Mouse (Mus musculus): ENCODE results near the gene Pmpca.

DNA sequence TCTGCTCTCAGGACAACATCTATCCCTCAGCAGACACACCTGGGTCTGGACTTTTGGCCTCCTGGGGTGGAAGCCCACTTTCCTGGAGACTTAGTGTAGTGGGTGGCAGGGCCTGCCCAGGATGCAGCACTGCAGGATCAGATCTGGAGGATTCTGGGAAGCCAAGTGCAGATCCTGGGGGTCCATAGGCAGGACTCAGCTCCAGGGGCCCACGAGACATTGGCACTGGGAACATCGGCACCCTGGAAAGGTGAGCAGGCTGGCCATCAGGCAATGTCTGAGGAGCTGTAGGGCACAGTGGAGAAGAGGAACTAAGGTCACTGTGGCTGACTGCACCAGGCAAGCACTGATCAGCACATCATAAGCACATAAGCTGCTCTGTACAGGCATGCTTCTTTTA is 32.8 kb downstream of the Pmpca start:
- TF ChIP-seq CTCF (IDR thresholded peaks at IDR 0.05; ENCODE audit: extremely low read depth, insufficient read depth, insufficient read length, insufficient replicate concordance) (no peak), POLR2A (IDR thresholded peaks at IDR 0.05; ENCODE audit: low read depth, low read length) (no peak)

Measured in spleen, adult 2 months (tissue).